Mouse (Mus musculus) CH12.LX (cell line): Measurements from ENCODE around the gene Galnt18. TPM values are rescaled to one million over a fixed set of nuclear protein-coding genes. Genes with fewer than 3 reads are reported as not detected.

ENCODE experiments used
- DNase-seq: peaks from one replicate; pipeline ENCODE4 v3.0.0-alpha.2; 2013; ENCODE audit errors: extremely low read depth
- H3K27ac ChIP-seq: 2 replicates; pipeline ENCODE4 v1.5.1; 2012; ENCODE audit warnings: low read depth, mild to moderate bottlenecking, control low read depth, moderate library complexity; ENCODE audit not compliant: insufficient read depth
- H3K27me3 ChIP-seq: replicated peaks from 2 replicates; pipeline ENCODE3; 2012; ENCODE audit warnings: inconsistent platforms
- H3K36me3 ChIP-seq, 2 experiments: replicated peaks in 1 of 2; 2 replicates each; pipeline versions ENCODE3 to v1.6.1; 2012; ENCODE audit warnings: inconsistent platforms in 1 of 2, low read length in 1 of 2, mild to moderate bottlenecking in 1 of 2, mixed read lengths in 1 of 2, moderate library complexity in 1 of 2; ENCODE audit not compliant: control insufficient read depth in 1 of 2, insufficient read depth in 1 of 2
- H3K4me1 ChIP-seq, 2 experiments: 2 replicates each; pipeline ENCODE4 v1.6.1; 2012; ENCODE audit warnings: inconsistent platforms in 1 of 2, moderate library complexity in 1 of 2; ENCODE audit not compliant: insufficient read depth in 2 of 2, control insufficient read depth in 1 of 2
- H3K4me2 ChIP-seq: 2 replicates; pipeline ENCODE4 v1.6.1; 2012; ENCODE audit warnings: low read depth, mild to moderate bottlenecking, control low read depth; ENCODE audit not compliant: poor library complexity, insufficient read depth, severe bottlenecking
- H3K4me3 ChIP-seq, 3 experiments: fragments of 150-350 bp in 1 of 3; sonication (generic) in 1 of 3; replicated peaks in 1 of 3; 2 replicates each; pipeline versions ENCODE3 to v1.5.1; 2011 to 2012; ENCODE audit warnings: low read depth in 2 of 3, low read length in 2 of 3, mild to moderate bottlenecking in 2 of 3, moderate library complexity in 2 of 3, control low read depth in 1 of 3, improper control_type of control experiment in 1 of 3, inconsistent platforms in 1 of 3, mixed read lengths in 1 of 3; ENCODE audit not compliant: poor library complexity in 1 of 3
- H3K79me2 ChIP-seq: replicated peaks from 2 replicates; pipeline ENCODE4 v1.6.1; 2012; ENCODE audit warnings: mild to moderate bottlenecking, moderate library complexity; ENCODE audit not compliant: control insufficient read depth, poor library complexity, insufficient read depth, severe bottlenecking; ENCODE audit errors: extremely low read depth
- H3K9ac ChIP-seq: 2 replicates; pipeline ENCODE4 v1.6.1; 2012; ENCODE audit warnings: low read depth, mild to moderate bottlenecking, control low read depth, moderate library complexity; ENCODE audit not compliant: insufficient read depth
- H3K9me3 ChIP-seq: replicated peaks from 2 replicates; pipeline ENCODE3; 2012; ENCODE audit warnings: low read length, inconsistent platforms, mixed read lengths
- BHLHE40 ChIP-seq: IDR thresholded peaks from 2 replicates; pipeline ENCODE4 v1.6.1; 2011; ENCODE audit warnings: mild to moderate bottlenecking, low read depth, low read length, improper control_type of control experiment
- CHD2 ChIP-seq: IDR thresholded peaks from 2 replicates; pipeline ENCODE4 v1.6.1; 2011; ENCODE audit warnings: low read length, improper control_type of control experiment
- E2F4 ChIP-seq: IDR thresholded peaks from 2 replicates; pipeline ENCODE4 v1.6.1; 2011; ENCODE audit warnings: low read depth, low read length, improper control_type of control experiment; ENCODE audit not compliant: insufficient replicate concordance
- ELF1 ChIP-seq: IDR thresholded peaks from 2 replicates; pipeline ENCODE4 v1.6.1; 2014; ENCODE audit warnings: low read depth, mild to moderate bottlenecking, inconsistent platforms, low read length, improper control_type of control experiment
- ETS1 ChIP-seq: conservative IDR thresholded peaks from 2 replicates; pipeline ENCODE4 v1.6.1; 2012; ENCODE audit warnings: low read depth, mild to moderate bottlenecking, inconsistent platforms, low read length, improper control_type of control experiment, moderate library complexity
- HCFC1 ChIP-seq: IDR thresholded peaks from 2 replicates; pipeline ENCODE4 v1.6.1; 2012; ENCODE audit warnings: low read depth, mild to moderate bottlenecking, inconsistent platforms, low read length, improper control_type of control experiment
- IRF4 ChIP-seq: IDR thresholded peaks from 2 replicates; pipeline ENCODE4 v1.6.1; 2014; ENCODE audit warnings: low read depth, mild to moderate bottlenecking, inconsistent platforms, low read length, improper control_type of control experiment
- JUND ChIP-seq: conservative IDR thresholded peaks from 2 replicates; pipeline ENCODE4 v1.6.1; 2011; ENCODE audit warnings: low read depth, low read length, improper control_type of control experiment
- MAX ChIP-seq: IDR thresholded peaks from 2 replicates; pipeline ENCODE4 v1.6.1; 2011; ENCODE audit warnings: low read length, improper control_type of control experiment
- MYC ChIP-seq: IDR thresholded peaks from 2 replicates; pipeline ENCODE4 v1.6.1; 2011; ENCODE audit warnings: low read depth, mild to moderate bottlenecking, improper control_type of control experiment, low read length
- PAX5 ChIP-seq: IDR thresholded peaks from 2 replicates; pipeline ENCODE4 v1.6.1; 2012; ENCODE audit warnings: low read length, inconsistent platforms, mixed read lengths
- POLR2AphosphoS2 ChIP-seq: IDR thresholded peaks from 2 replicates; pipeline ENCODE4 v1.6.1; 2011; ENCODE audit warnings: low read depth, low read length, improper control_type of control experiment
- RAD21 ChIP-seq: IDR thresholded peaks from 2 replicates; pipeline ENCODE4 v1.6.1; 2011; ENCODE audit warnings: low read depth, mild to moderate bottlenecking, low read length, improper control_type of control experiment, moderate library complexity
- TBP ChIP-seq: conservative IDR thresholded peaks from 2 replicates; pipeline ENCODE4 v1.6.1; 2011; ENCODE audit warnings: low read depth, low read length, improper control_type of control experiment
- UBTF ChIP-seq: IDR thresholded peaks from 2 replicates; pipeline ENCODE4 v1.6.1; 2012; ENCODE audit warnings: low read depth, mild to moderate bottlenecking, inconsistent platforms, low read length, improper control_type of control experiment, moderate library complexity
- ZC3H11A ChIP-seq: IDR thresholded peaks from 2 replicates; pipeline ENCODE4 v1.6.1; 2012; ENCODE audit warnings: low read depth, mild to moderate bottlenecking, inconsistent platforms, low read length, improper control_type of control experiment
- dilution Hi-C: fragments of 300-500 bp; cut with MboI; formaldehyde crosslinking; loops from 2 replicates; pipeline ENCODE4 v1.14.3; 2020; ENCODE audit warnings: low sequenced_read_pairs; ENCODE audit not compliant: extremely low pct_unique_long_range_greater_than_20kb, extremely low pct_ligation_motif_present
- in situ Hi-C: fragments of 300-500 bp; cut with MboI; formaldehyde crosslinking; loops from 3 replicates; pipeline ENCODE4 v1.14.3; 2019; ENCODE audit warnings: low sequenced_read_pairs, low pct_ligation_motif_present, low pct_unique_long_range_greater_than_20kb, mixed read lengths
- polyA plus RNA-seq: library from polyadenylated mRNA; unstranded; fragments of >175 nt; gene quantifications from 2 replicates; pipeline ENCODE4 v1.2.1, GENCODE M21; 2012; ENCODE audit warnings: low read depth; ENCODE audit not compliant: insufficient read length
- total RNA-seq, 2 experiments: library from RNA; depleted of rRNA; stranded (reverse); fragments of 300-350 nt in 1 of 2; fragments of >200 nt in 1 of 2; gene quantifications; 2 replicates each; pipeline ENCODE4 v1.2.3; 2012 to 2014

The Galnt18 gene
- total and polyA plus RNA-seq, 3 experiments: 0.04 TPM; not detected in 2

- no peaks in the 10 kb centered on the region for H3K9me3 ChIP-seq
- no peak for TF ChIP-seq MYC
- no peak for TF ChIP-seq E2F4
- TF ChIP-seq CHD2: no peak
- TF ChIP-seq BHLHE40: no peak
- no peak for TF ChIP-seq TBP
- TF ChIP-seq MAX: no peak
- in situ Hi-C loops: no loop called here
- no peaks in the 10 kb centered on the region for H3K36me3 ChIP-seq
- no peak overlapping the region for H3K27ac ChIP-seq
- dilution Hi-C loops: no loop called here
- H3K4me2 ChIP-seq: 0 out of 2 replicates have a peak overlapping the region, but pooled peaks have one; percentile 9
- no peak overlapping the region for H3K9ac ChIP-seq
- H3K4me3 ChIP-seq: no peak overlapping the region
- no peak for DNase-seq
- H3K27me3 ChIP-seq: peaks cover 31% of the 10 kb centered on the region
- H3K79me2 ChIP-seq: no peaks in the 10 kb centered on the region
- no peaks in the 10 kb centered on the region; a peak in 1 of 4 replicates for H3K4me1 ChIP-seq
Observed at GRCm38 (mm10) chr7:111800120-111800519, 20.3 kb upstream of the Galnt18 start.

- H3K9me3 ChIP-seq: no peaks in the 10 kb centered on the region
- peaks cover 32% of the 10 kb centered on the region for H3K27me3 ChIP-seq
- H3K4me3 ChIP-seq: no peak overlapping the region
- H3K9ac ChIP-seq: no peak overlapping the region
- no peaks in the 10 kb centered on the region for H3K36me3 ChIP-seq
- no peak for DNase-seq
- TF ChIP-seq ELF1 (no peak), JUND (no peak), POLR2AphosphoS2 (no peak)
- H3K4me2 ChIP-seq: no peak overlapping the region
- in situ Hi-C loops: loop anchor here (25.0 kb wide), 1 partner anchor 163 kb away; no protein-coding TSS in a partner anchor
- dilution Hi-C loops: no loop called here
- no peaks in the 10 kb centered on the region for H3K79me2 ChIP-seq
- H3K27ac ChIP-seq: no peak overlapping the region
- H3K4me1 ChIP-seq: peaks cover 2 to 9% of the 10 kb centered on the region in 2 experiments; a peak in 3 of 4 replicates
Observed at GRCm38 (mm10) chr7:111799021-111799420, 19.2 kb upstream of the Galnt18 start.

- Histone ChIP-seq H3K27ac (no peak overlapping the region), H3K9me3 (no peaks in the 10 kb centered on the region), H3K79me2 (no peaks in the 10 kb centered on the region), H3K27me3 (peaks cover 32% of the 10 kb centered on the region), H3K36me3 (no peaks in the 10 kb centered on the region), H3K4me1 (peaks cover 2 to 11% of the 10 kb centered on the region in 2 experiments; a peak in 3 of 4 replicates), H3K4me2 (no peak overlapping the region), H3K9ac (no peak overlapping the region), H3K4me3 (no peak overlapping the region)
- no peak for DNase-seq
- dilution Hi-C loops (no loop called here), in situ Hi-C loops (loop anchor here (25.0 kb wide), 1 partner anchor 165 kb away; no protein-coding TSS in a partner anchor)
- no peak for TF ChIP-seq IRF4
- TF ChIP-seq E2F4: no peak
- TF ChIP-seq MYC: no peak
- no peak for TF ChIP-seq ZC3H11A
- TF ChIP-seq RAD21: no peak
- TF ChIP-seq BHLHE40: no peak
- no peak for TF ChIP-seq HCFC1
- no peak for TF ChIP-seq PAX5
- TF ChIP-seq ETS1: no peak
- TF ChIP-seq UBTF: no peak
Observed at GRCm38 (mm10) chr7:111797337-111798010, 17.7 kb upstream of the Galnt18 start.
